Mouse (Mus musculus): ENCODE measurements at regions not wholly inside any gene's neighbourhood (a gene's known extent, or its start where the extent isn't known, plus 50 kb on each side); places are given as distances from the start of the nearest gene placed in this dataset.
"Not testable (repeated sequence)": the region's sequence is repeated elsewhere in the genome, so short reads cannot be mapped to it uniquely, and the experiment has no call there.

DNA sequence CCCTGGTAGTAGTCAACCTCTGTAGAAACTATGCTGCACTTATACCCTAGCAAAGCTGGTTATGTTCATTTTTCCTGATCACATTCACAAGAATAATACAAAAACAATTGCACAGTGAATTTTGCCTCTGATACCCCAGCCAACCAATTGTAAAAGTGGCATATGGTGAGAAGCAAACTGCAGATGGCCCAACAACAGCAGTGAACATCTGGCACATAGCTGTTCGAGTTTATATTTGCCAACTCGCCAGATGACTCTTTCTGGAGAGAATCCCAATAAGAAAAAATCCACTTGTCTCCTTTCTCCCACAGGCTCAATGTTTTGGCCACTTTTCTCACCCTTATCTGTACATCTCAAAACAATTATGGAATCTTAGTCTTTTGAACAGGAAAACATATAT is 196.5 kb upstream of the Grik2 start:
- intact Hi-C loops (cut with DNase I): no loop called here
- peak; percentile 5 to 30 for DNase-seq (ENCODE audit: low spot score in 2 of 2)

DNA sequence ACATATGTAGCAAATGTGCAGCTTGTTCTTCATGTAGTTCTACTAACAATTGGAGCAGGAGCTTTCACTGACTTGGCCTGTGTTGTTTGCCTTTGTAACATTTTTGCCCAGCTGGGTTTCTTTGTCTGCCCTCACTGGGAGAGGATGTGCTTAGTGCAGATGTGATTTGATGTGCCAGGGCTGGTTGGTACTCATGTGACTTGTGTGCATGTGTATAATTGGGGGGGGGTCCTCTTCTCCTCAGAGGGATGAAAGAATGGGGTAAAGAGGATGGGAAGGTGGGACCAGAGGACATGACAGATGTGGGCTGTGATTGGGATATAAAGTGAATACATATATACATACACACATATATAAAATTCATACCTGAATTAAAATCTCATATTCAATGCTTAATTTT is 163.9 kb upstream of the Grik2 start:
- intact Hi-C loops (cut with DNase I): no loop called here
- no peak for DNase-seq (ENCODE audit: low spot score in 2 of 2)

DNA sequence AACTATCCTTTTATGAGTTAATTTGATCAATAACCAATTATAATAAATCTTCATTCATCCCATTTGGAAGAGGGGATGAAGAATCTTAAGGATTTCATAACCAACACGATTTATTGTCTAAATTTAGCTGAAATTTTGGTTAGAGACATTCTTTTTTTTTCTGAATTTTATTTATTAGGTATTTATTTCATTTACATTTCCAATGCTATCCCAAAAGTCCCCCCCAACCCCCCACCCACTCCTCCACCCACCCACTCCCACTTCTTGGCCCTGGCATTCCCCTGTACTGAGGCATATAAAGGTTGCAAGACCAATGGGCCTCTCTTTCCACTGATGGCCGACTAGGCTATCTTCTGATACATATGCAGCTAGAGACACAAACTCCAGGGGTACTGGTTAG is 148.7 kb upstream of the Grik2 start:
- DNase-seq (ENCODE audit: low spot score in 2 of 2); intact Hi-C loops (cut with DNase I): not testable (repeated sequence)

DNA sequence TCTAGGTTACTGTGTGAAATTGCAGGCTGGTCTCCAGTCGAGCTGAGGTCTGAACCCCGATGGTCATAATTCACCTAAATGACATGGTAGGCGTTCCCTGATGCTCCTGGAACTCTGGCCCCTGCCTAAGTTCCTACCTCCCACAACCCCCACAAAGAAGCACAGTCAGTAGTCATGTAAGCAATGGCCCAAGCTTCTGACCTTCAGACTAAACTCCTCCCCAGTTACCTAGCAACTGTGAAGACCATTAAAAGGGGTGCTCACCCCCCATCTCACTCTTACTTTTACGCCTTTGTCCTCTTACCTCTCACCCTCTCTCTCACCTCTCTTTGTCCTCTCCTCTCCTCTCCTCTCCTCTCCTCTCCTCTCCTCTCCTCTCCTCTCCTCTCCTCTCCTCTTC is 120.6 kb upstream of the Grik2 start:
- DNase-seq (ENCODE audit: low spot score in 2 of 2); intact Hi-C loops (cut with DNase I): not testable (repeated sequence)

DNA sequence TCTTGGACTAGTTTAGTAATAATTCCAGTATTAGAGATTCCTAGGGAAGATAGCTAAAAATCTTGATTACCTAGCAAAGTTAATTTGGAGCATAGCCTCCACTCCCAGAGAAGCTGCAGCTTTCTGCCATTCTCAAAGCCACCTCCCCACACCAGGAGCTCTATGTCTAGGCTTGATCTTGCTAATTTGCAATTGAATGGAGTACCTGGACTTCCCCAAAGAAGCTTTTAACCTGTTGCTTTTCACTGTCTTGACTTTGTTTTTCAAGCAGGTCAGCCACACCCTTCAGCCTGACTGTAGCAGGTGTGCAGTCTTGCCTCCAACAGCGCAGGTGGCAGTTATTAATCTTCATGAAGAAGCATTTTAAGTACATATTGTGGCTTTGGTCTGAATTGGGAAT is 119.6 kb upstream of the Grik2 start:
- intact Hi-C loops (cut with DNase I); DNase-seq (ENCODE audit: low spot score in 2 of 2): not testable (repeated sequence)

DNA sequence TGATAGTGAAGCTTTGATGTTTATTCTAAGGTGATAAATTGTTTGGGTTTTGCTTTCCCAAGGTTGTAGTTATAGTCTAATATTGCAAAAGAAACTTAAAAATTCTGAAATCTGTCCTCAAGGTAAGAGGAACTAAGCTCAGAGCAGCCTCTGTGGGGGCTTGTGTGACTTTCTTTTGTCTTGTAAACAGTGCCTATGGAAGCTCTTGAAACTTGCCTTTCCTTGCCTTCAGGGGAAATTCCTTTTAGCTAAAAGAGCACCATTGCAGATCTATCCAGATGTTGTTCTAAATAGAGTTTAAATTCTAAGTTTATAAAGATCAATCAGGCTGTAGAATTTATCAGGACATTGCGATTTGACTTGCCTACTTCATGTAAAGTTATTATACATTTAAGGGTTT is 116.1 kb upstream of the Grik2 start:
- DNase-seq (ENCODE audit: low spot score in 2 of 2); intact Hi-C loops (cut with DNase I): not testable (repeated sequence)

DNA sequence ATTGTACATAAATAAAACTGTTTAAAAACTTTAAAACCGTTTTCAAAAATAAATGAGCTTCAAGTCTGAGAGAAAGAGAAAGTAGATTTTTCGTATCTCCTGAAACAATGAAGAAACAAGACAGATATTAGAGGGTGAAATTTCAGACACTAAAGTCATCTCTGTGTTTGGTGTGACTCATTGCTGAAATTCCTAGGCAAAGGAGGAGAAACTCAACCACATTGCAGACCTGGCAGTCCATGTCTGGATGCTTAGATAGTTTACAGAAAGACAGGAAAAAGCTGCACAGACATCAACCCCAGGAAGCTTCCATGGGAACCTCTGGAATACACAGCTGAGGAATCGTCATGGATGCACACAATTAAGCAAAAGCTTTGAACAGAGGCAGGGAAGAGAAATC is 106.9 kb upstream of the Grik2 start:
- intact Hi-C loops (cut with DNase I): no loop called here
- DNase-seq (ENCODE audit: low spot score in 2 of 2): no peak

DNA sequence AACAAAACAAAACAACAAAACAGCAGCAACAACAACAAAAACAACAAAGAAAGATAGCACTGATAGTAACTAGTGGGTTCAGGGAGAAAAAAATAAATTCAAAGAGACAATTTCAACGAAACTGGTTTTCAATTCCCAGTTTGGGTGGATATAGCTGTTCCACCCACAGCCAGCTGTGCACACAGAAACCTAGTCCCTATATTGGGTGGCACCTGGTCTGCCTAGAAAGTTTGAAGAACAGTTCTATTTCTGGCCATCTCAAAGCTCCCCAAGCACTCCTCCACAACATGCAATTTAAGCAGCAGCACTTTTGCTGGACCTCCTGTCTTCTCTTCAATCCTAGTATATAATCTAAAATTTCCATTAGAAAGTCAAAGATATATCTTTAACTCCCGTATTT is 95.5 kb upstream of the Grik2 start:
- DNase-seq (ENCODE audit: low spot score in 2 of 2): peak in 1 of 2 experiments; percentile 3
- intact Hi-C loops (cut with DNase I): no loop called here

DNA sequence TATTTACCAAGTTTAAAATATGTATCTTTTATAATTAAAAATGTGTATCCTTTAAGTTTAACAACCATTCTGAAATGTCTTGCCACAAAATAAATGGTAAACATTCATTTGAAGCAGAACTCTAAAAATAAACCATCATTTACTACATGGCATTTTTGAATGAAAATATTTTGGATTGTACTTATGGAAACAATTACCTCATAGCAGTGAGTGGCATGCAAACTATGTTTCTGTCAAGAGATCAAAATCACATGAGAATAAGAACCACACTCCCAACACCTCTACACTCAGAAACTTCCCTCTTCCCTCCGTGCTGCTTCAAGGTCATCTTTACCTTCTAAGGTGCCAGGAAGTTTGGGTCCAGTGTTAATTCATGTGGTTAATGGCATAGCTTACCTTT is 94.9 kb upstream of the Grik2 start:
- DNase-seq (ENCODE audit: low spot score in 2 of 2): no peak

DNA sequence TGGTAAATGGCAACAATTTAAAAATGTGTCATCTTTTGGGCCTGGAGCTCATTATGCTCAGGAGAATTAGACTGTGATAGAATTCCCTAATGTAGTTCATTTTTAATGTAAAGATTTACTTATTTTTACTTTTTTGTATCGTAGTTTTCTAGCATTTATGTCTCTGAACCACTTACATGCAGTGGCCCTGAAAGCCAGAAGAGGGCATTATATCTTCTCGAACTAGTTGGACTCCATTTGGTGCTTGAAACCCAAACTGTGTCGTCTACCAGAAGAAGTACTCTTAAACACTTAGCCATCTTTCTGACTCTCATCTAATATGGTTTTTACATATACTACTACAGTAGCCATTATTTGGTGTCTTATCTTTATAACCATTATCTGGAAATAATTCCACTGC is 75.2 kb upstream of the Grik2 start:
- intact Hi-C loops (cut with DNase I): no loop called here
- DNase-seq (ENCODE audit: low spot score in 2 of 2): no peak

More for the DNA sequence above, 94.9 kb upstream of the Grik2 start:
- intact Hi-C loops (cut with DNase I): no loop called here

DNA sequence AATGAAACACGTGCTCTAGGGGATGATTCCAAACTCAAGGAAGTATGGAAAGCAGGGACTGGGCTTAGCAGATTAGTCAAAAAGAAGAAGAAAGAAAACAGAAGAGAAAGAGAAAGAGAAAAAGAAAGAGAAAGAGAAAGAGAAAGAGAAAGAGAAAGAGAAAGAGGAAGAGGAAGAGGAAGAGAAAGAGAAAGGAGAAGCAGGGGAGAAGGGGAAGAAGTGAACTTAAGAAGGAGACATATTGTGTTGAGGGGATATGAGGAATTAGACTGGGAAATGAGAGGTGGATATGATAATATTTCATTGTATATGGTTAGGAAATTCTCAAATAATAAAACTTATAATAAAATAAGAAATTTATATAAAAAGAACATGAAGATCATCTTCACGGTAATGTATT is 59.1 kb upstream of the Grik2 start:
- intact Hi-C loops (cut with DNase I): no loop called here
- DNase-seq (ENCODE audit: low spot score in 2 of 2): no peak

DNA sequence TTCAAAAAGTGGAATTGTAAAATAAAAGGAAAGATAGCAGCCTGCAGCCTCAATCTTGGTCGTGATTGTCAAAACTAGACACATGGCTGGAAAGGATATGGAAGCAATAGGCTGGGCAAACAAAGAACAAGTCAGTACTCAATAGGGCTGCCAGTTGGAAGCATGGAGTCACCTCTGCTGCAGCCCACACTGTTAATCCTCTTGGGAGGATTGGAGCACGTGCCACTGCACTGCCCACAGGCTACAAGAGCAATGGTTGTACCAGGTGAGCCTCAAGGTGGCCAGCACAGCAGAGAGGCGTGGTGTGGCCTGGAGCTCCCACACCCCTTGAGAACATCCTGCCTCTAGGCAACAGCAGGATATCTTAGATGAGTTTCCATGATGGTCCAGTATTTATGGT is 55.7 kb upstream of the Grik2 start:
- intact Hi-C loops (cut with DNase I): no loop called here
- DNase-seq (ENCODE audit: low spot score in 2 of 2): no peak
